Mouse (Mus musculus): ENCODE measurements around the gene Hhipl1. TPM values are rescaled to one million over a fixed set of nuclear protein-coding genes. Genes with fewer than 3 reads are reported as not detected.

Gene Hhipl1
- total RNA-seq, 1 experiment from 2014 or later = not detected

DNA sequence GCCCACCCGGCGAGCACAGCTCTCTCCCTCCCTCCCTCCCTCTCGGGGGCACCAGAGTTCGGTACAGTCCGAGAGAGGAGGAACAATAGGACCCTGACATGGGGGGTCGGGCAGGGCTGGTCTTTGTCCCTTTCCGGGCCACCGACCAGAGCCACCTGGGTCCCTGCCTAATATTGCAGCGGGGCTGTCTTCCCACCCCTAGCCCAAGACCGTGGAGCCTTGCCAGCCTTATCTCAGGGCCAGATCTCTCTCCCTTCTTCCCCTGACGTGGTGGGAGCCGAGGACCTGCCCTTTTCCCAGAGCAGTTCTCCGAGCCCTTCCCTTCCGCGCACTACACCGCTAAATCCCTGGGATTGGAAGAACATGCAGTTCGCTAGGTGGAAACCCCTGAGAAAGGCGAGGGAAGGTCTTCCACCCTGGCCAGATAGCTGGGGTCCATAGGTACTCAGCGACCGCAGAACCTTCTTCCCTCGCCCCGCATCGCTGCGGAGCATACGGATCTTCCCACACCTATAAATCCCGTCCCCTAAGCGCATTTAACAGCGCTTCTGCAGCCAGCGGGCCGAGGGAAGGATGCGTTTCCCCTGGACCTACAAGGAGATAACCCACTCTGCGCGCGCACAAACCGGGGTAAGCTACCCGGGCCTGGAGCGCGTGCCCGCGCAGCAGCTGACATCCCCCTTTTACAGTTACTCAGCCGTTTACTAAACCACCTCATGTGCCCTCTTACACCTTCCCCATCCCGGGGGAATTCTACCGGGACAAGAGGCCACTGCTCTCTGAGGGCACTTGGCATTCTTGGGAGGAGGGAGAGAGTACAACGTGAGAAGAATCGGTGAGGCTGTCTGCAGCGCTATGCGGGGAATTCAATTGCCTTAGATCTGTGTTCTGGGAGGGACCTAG, 29.9 kb upstream of the Hhipl1 start:
- no peak for ATAC-seq (ENCODE audit: extremely low read depth, insufficient number of reproducible peaks, low FRiP score, poor library complexity, severe bottlenecking)

DNA sequence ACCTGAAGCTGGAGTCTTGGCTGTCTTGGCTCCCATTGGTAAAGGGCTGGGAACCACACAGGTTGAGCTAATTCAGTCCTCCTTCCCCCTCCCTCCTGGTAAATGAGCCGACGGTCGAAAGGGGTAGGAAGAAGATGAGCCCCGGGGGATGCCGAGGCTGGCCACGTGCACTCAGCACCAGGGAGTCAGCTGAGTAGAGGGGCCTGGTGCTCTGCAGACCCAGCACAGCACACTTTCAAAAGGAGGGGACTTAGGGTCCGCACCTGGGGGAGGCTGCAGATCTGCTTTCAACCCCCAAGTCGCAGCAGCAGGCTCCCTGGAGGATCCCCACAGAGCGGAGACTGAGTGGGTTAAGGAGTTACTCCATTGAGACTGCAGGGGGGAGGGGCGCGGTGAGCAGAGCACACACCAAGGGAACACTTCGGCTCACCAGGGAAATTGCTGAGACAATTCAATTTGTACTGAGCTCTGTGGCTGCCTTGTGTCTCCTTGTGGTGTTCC, 28.7 kb upstream of the Hhipl1 start:
- no peak for ATAC-seq (ENCODE audit: extremely low read depth, insufficient number of reproducible peaks, low FRiP score, poor library complexity, severe bottlenecking)

DNA sequence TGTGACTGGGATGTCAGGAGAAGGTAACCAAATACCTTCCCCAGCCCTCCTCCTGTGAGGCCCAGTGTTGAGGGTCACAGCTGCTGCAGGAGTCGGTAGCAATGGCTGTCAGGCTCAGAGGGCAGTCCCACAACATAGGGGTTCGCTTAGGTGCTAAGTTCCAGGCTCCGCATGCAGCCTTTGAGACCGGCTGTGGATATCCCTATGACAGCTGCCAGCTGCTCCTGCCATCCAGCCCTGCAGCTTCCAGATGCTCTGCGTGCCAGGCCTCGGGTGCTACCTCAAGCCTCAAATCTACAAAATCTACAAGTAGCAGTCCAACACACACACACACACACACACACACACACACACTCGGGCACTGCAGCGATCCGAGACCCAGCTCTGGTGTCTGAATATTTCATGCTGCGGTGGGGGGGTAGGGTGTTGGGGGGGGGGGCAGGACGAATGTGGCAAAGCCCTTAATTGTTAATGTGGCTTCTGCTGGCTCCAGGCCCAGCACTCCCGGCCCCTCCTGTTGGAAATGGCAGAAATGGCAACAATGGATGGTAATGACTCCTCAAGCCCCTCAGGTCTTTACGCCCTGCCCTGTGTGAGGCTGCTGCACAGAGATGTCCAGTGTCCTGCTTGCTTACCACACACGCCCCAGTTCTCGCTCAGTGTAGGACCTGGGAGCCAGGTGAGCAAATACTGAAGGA, 27.7 kb upstream of the Hhipl1 start:
- no peak for ATAC-seq (ENCODE audit: extremely low read depth, insufficient number of reproducible peaks, low FRiP score, poor library complexity, severe bottlenecking)

DNA sequence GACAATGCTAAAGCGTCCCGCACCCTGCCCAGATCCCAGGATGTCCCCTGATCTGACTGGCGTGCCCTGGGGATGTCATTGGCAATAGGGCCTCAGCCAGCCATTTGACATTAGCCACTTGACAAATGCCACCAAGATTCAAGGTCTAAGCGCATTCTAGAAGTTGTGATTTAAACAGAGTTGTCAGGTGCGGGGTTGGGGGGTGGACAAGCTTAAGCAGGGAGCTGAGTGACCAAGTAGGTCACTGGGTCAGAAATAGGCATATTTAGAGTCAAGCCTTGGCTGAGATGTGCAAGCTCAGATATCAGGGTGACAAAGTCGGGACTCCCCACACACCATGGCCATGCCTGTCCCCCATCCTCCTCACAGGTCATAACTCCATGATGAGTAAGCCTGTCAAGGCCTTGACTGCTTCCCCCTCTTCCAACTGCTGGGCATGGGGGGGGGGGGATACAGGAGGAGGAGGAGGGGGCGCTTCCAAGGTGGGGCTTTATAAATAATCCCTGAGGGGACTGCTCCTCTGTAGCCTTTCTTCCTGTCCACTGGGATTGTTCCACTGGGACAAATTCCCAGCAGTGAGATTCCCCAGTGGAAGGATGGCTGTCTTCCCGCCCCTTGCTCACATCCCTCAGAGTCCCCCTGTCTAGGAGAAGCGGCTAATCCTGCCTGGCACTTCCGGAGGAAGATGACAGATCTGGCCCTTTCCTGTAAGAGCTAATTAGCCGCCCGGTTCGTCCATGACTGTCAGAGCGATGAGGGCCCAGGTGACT, 21.4 kb upstream of the Hhipl1 start:
- no peak for ATAC-seq (ENCODE audit: extremely low read depth, insufficient number of reproducible peaks, low FRiP score, poor library complexity, severe bottlenecking)

DNA sequence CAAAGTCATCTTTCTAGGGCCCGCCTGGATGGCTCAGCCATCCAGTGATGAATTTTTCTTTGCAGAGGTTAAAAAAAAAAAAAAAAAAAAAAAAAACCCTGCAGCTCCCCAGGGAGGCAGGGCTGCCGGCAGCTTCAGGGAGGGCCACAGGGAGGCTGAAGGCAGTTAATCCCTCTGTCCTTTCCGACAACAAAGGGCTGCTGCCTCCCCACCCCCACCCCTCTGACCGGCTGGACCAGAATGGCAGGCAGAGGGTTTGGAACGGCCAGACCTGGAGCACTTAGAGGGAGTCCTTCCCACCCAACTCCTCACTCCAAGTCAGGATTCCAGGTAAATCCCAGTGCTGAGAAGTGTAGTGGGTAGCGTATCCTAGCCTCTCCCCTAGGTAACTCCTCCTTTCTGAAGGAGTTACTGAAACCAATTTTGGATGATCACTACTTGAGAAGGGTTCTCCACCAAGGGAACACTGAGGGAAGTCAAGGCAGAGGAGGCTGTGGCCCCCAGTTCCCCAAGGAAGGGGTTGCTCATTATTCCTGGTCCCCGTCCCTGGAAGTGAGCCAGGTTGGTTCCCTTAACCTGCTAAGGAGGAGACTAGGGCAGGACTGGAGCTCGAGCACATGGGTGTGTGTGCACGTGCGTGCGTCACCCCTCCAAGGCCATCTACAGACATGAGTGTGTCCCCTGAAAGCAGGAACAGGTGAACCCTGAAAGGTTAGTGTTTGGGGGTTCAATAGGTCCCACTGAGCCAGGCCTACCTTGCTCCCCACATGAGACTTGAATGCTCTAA, 20.7 kb upstream of the Hhipl1 start:
- ATAC-seq (ENCODE audit: extremely low read depth, insufficient number of reproducible peaks, low FRiP score, poor library complexity, severe bottlenecking) = no peak

DNA sequence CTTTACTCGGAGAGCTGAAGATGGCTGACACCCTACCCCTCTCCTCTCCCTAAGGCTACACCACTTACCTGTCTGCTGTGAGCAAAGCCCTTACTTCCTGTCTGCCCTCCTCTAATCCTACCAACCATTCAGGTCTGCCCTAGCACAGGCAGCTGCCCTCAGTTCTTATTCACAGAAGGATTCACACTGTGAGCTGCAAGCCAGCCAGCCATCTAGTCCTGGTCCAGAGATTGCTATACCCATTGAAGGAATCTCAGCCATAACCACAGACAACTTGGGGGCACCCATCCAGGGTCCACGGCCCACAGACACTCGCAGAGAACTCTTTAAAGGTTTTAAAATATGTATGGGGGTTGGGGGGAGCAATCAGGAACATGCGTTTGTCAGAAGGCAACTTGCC, 19.7 kb upstream of the Hhipl1 start:
- no peak for ATAC-seq (ENCODE audit: extremely low read depth, insufficient number of reproducible peaks, low FRiP score, poor library complexity, severe bottlenecking)

DNA sequence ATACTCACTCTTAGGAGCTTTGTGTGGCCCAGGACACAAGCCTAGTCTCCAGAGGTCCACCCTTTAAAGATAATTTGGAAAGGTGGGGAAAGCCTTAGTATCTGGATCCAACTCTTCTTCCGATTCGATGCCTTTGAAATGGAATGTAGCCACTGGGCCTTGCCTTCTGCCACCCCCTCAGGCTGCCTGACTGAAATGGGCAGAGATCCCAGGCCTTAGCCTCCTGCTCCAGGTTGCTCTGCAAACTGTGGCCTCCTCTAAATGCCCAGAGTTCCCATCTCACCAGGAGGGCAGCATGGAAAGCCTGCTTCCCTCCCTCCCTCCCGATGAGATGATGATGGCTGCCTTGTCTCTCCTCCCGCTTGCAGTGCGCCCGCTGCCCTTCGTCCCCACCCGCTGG, 19.1 kb upstream of the Hhipl1 start:
- no peak for ATAC-seq (ENCODE audit: extremely low read depth, insufficient number of reproducible peaks, low FRiP score, poor library complexity, severe bottlenecking)

DNA sequence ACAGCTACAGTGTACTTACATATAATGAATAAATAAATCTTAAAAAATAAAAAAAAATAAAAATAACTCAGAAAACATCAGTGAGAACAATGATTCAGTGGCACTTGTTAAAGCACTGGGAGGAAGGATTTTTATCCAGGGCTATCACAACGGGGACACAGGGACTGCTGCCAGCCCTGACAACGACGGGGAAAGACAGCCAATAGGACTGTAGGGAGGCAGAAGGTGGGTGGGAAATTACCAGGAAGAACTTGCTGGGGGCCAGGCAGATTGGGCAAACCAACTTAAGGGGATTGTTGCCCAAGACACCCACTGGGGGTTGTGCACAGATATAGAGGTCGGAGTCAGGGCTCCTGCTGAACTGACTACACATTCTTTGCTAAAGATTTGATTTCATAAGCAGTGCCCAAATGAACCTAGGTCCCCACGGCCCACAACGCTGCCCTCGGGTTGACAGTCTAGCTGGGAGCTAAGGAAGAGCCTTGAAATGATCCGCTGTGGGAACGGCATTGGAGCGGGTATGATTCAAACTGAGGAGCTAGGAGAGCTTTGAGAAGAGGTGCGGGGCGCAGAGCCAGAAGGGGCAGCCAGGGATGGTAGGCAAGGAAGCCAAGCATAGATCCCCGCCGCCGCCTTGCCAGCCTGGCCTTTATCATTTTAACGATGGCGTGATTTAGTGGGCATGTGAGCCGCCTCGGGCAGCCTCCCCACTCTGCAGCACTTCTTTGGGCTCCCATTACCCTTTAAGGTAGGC, 17.8 kb upstream of the Hhipl1 start:
- no peak for ATAC-seq (ENCODE audit: extremely low read depth, insufficient number of reproducible peaks, low FRiP score, poor library complexity, severe bottlenecking)

DNA sequence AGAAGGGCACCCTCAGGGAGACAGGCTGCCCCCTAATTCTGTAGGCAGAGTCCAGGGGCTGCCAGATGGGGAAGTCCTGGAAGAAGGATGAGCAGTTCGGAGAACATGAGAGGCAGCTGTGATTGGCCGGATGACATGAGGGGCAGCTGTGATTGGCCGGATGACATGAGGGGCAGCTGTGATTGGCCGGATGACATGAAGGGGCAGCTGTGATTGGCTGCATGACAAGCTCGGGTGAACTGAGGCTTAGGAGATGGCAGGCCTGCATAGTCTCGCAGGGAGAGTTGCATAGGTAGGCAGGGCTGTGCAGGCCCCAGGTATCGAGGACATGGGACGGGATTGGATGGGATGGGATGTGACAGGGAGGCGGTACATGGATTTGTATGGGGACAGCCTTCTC, 13.7 kb upstream of the Hhipl1 start:
- ATAC-seq (ENCODE audit: extremely low read depth, insufficient number of reproducible peaks, low FRiP score, poor library complexity, severe bottlenecking) = no peak

DNA sequence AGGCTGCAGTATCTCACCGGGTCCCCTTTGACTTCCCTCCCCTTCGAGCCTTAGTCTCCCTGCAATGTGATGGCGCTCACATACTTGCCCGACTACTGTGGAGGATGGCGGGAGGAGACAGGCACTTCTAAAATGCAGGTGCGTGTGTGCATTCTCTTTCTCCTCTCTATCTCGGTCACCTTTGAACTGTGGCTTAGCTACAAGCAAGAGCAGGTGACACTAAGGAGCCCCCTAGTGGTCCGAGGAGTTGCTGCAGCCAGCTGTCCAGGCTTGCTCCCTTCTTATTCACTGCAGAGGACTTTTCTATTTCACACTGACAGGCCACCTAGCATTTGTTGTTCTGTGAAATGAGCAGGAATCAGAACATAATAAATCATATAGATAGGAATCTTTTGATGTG, 13.1 kb upstream of the Hhipl1 start:
- no peak for ATAC-seq (ENCODE audit: extremely low read depth, insufficient number of reproducible peaks, low FRiP score, poor library complexity, severe bottlenecking)

DNA sequence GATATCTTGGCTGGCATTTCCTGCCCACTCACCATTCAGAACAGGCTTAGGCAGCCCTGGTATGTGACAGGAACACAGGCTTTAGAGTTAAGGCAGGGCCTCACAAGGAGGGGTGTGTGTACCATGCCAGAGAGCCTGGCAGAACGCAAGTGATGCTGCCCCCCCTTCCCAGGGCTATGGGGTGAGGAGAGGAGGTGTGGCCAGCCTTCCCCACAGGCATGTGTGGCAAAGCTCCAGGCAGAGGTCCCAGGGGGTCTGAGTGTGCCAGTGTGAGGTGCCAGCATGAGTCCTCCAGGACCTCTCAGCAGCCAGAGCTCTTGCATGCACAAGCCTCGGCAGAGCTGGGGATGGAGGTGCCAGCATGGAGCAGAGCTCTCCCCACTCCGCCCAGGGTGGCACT, 11.4 kb upstream of the Hhipl1 start:
- ATAC-seq (ENCODE audit: extremely low read depth, insufficient number of reproducible peaks, low FRiP score, poor library complexity, severe bottlenecking) = no peak

DNA sequence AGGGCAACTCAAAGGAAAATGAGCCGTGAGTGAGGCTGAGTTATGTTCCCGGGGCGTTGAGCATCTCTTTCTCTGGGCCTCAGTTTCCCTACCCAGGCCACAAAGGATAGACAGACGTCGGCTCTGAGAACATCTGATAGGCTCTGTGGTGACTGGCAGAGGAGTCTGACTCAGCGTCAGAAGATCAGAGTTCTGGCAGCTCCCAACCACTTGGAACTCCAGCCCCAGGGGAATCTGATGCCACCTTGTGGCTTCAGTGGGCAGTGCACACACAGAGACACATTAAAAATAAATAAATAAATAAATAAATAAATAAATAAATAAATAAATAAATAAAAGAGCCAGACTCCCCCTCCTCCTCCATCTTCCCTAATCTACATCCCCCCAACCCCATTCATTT, 9.0 kb upstream of the Hhipl1 start:
- ATAC-seq (ENCODE audit: extremely low read depth, insufficient number of reproducible peaks, low FRiP score, poor library complexity, severe bottlenecking) = no peak

DNA sequence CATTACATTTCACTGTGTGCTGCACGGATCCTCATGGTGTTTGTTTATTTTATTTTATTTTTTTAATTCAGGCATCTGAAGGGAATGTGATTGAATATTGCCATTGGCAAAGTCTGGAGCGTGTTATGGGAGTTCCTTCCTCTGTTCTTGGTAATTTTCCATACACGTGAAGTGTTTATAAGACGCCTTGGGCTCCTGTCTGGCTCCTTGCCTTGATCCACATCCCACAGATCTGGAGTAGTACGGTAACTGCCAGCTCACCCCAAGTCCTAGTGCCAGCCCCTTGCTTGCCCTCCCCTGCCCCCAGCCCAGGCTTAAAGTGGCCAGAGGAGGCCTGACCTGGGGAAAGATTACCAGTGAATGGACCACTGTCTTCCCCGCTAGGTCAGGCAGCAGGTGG, 5.1 kb upstream of the Hhipl1 start:
- ATAC-seq (ENCODE audit: extremely low read depth, insufficient number of reproducible peaks, low FRiP score, poor library complexity, severe bottlenecking) = no peak

DNA sequence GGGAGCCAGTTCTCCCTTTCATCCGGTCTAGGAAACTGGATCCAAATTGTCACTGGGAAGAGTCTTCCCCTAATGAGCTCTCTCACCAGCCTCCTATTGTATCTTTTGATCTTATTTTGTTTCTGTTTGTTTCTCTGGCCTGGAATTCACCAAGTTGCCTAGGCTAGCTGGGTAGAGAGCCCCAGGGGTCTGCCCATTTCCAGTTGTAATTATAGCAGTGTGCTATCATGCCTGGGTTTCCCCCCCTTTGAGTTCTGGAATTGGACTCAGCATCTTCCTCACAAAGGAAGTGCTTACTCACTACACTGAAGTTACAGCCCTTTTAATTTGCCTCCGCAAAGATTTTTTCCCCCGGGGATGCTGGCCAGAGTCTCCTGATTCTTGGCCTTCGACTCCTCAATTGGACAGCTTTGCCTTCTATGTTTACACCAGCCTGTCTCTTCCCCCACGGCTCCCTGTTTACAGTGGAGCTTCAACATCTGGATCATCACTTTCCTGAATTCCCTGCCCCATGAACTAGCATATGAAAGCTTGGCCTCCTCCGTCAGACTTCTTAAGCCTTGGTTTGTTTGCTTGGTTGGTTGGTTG, 2.2 kb upstream of the Hhipl1 start:
- no peak for ATAC-seq (ENCODE audit: extremely low read depth, insufficient number of reproducible peaks, low FRiP score, poor library complexity, severe bottlenecking)

DNA sequence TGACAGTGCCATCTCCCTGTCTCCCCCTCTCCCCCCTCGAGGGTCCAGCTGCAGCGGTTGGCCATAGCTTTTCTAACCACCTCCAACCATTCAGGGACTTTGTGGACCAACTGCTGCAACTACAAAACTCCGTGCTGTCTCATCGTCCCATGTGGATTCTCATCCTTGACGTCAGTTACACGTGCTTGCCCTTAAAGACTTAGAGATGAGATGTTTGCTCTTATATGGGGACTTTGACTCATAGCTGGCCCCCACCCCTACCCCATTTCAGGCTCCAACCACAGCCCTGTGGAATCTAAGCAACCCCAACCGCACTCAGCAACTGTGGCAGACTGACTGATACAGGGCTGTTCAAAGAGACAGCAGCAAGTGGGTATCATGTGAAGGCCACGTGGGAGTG, 898 bp upstream of the Hhipl1 start:
- no peak for ATAC-seq (ENCODE audit: extremely low read depth, insufficient number of reproducible peaks, low FRiP score, poor library complexity, severe bottlenecking)

DNA sequence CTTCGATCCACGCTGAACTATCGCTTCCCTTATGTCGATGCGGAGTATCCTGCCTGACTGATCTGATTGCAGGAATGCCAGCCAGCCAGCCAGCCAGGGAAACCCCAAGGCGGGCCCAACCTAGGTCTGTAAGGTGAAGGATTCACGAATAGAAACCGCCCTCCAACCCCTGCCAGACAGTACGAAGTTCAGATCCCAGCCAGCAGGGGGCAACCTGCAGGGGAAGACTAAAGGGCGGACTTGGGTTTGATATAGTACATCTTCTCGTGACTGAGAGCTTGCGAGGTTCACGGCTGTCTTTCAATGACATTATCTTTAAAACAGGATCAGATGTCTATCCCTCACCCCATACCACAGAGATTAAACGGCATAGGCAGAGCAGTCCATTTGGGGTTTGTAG, 1.5 kb downstream of the Hhipl1 start:
- no peak for ATAC-seq (ENCODE audit: extremely low read depth, insufficient number of reproducible peaks, low FRiP score, poor library complexity, severe bottlenecking)

DNA sequence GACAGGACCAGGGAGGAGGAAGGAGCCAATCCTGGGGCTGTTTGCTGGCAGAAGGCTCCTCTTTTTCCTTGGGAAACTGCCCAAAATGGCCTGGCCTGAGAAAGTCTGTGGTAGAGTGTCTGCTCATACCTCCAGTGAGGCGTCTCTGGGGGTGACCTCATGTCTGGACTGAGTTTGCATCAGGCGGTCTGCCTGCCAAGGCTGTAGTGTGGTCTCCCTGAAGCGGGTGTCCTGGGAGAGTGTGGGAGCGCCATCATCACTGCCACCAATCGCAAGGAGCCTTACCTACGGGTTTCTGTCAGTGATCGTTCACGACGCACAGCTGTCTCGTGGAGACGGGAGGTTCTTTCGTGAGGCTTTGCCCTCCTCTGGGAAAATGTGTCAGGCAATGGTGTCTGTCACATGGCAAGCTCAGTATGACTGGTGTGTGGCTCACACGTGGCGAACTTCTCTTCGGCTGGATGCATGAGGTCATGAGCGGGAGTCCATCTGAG, 2.3 kb downstream of the Hhipl1 start:
- ATAC-seq (ENCODE audit: extremely low read depth, insufficient number of reproducible peaks, low FRiP score, poor library complexity, severe bottlenecking) = no peak
